Mouse (Mus musculus): ENCODE results near the gene Unc5b. TPM values are rescaled to one million over a fixed set of nuclear protein-coding genes. Genes with fewer than 3 reads are reported as not detected.

The Unc5b gene
- polyA plus RNA-seq, 1 experiment from 2014 or later: 7.3 TPM

GRCm38 (mm10) chr10:60806207-60806538 is 25.2 kb downstream of the Unc5b start:
- Histone ChIP-seq H3K4me2 (ENCODE audit: low read depth, low read length) (no peak overlapping the region), H3K9ac (ENCODE audit: low read length) (peak overlapping the region; percentile 8; the same call in 1 of the 2 replicates)
- WGBS: 81% methylated on average over 8 of the region's 8 CpGs

GRCm38 (mm10) chr10:60805436-60806206 is 25.8 kb downstream of the Unc5b start:
- ATAC-seq (ENCODE audit: low read depth): no peak
- no peak overlapping the region for H3K9ac ChIP-seq (ENCODE audit: low read length)
- no peaks in the 10 kb centered on the region for H3K27me3 ChIP-seq (ENCODE audit: control insufficient read depth, insufficient read depth, low read depth, low read length)
- 63% methylated on average over 21 of the region's 21 CpGs for WGBS
- H3K4me1 ChIP-seq (replicated peaks; ENCODE audit: control insufficient read depth, insufficient read depth, low read length): peaks cover 54% of the 10 kb centered on the region
- no peaks in the 10 kb centered on the region for H3K9me3 ChIP-seq (ENCODE audit: control insufficient read depth, low read length)
- no peak overlapping the region for H3K27ac ChIP-seq (ENCODE audit: low read length)
- no peaks in the 10 kb centered on the region for H3K36me3 ChIP-seq (ENCODE audit: control insufficient read depth, insufficient read depth, low read length)
- H3K4me3 ChIP-seq (ENCODE audit: low read length): no peak overlapping the region
- no peak overlapping the region for H3K4me2 ChIP-seq (ENCODE audit: low read depth, low read length)

More at GRCm38 (mm10) chr10:60806207-60806538, 25.2 kb downstream of the Unc5b start:
- peaks cover 51% of the 10 kb centered on the region for H3K4me1 ChIP-seq (replicated peaks; ENCODE audit: control insufficient read depth, insufficient read depth, low read length)
- H3K9me3 ChIP-seq (ENCODE audit: control insufficient read depth, low read length): no peaks in the 10 kb centered on the region
- H3K4me3 ChIP-seq (ENCODE audit: low read length): no peak overlapping the region
- ATAC-seq (ENCODE audit: low read depth): no peak
- no peaks in the 10 kb centered on the region for H3K27me3 ChIP-seq (ENCODE audit: control insufficient read depth, insufficient read depth, low read depth, low read length)
- H3K27ac ChIP-seq (ENCODE audit: low read length): no peak overlapping the region
- H3K36me3 ChIP-seq (ENCODE audit: control insufficient read depth, insufficient read depth, low read length): no peaks in the 10 kb centered on the region

- 48% methylated on average over 4 of the region's 4 CpGs for WGBS
- Histone ChIP-seq H3K9ac (ENCODE audit: low read length) (no peak overlapping the region), H3K4me1 (replicated peaks; ENCODE audit: control insufficient read depth, insufficient read depth, low read length) (peaks cover 57% of the 10 kb centered on the region), H3K4me2 (ENCODE audit: low read depth, low read length) (no peak overlapping the region), H3K27me3 (ENCODE audit: control insufficient read depth, insufficient read depth, low read depth, low read length) (no peaks in the 10 kb centered on the region), H3K4me3 (ENCODE audit: low read length) (no peak overlapping the region), H3K27ac (ENCODE audit: low read length) (no peak overlapping the region), H3K9me3 (ENCODE audit: control insufficient read depth, low read length) (no peaks in the 10 kb centered on the region), H3K36me3 (ENCODE audit: control insufficient read depth, insufficient read depth, low read length) (no peaks in the 10 kb centered on the region)
- no peak for ATAC-seq (ENCODE audit: low read depth)
Observed at GRCm38 (mm10) chr10:60804865-60805264, 26.5 kb downstream of the Unc5b start.

GRCm38 (mm10) chr10:60803971-60804370 is 27.4 kb downstream of the Unc5b start:
- no peak overlapping the region for H3K9ac ChIP-seq (ENCODE audit: low read length)
- no peak overlapping the region for H3K4me2 ChIP-seq (ENCODE audit: low read depth, low read length)
- no peak overlapping the region for H3K4me3 ChIP-seq (ENCODE audit: low read length)
- no peaks in the 10 kb centered on the region for H3K36me3 ChIP-seq (ENCODE audit: control insufficient read depth, insufficient read depth, low read length)
- no peak overlapping the region for H3K27ac ChIP-seq (ENCODE audit: low read length)
- no peak for ATAC-seq (ENCODE audit: low read depth)
- H3K4me1 ChIP-seq (replicated peaks; ENCODE audit: control insufficient read depth, insufficient read depth, low read length): peaks cover 56% of the 10 kb centered on the region
- no peaks in the 10 kb centered on the region for H3K9me3 ChIP-seq (ENCODE audit: control insufficient read depth, low read length)
- WGBS: 65% methylated on average over 10 of the region's 10 CpGs
- H3K27me3 ChIP-seq (ENCODE audit: control insufficient read depth, insufficient read depth, low read depth, low read length): no peaks in the 10 kb centered on the region

- no peak overlapping the region for H3K4me3 ChIP-seq (ENCODE audit: low read length)
- peaks cover 40% of the 10 kb centered on the region for H3K4me1 ChIP-seq (replicated peaks; ENCODE audit: control insufficient read depth, insufficient read depth, low read length)
- no peaks in the 10 kb centered on the region for H3K27me3 ChIP-seq (ENCODE audit: control insufficient read depth, insufficient read depth, low read depth, low read length)
- no peak overlapping the region for H3K4me2 ChIP-seq (ENCODE audit: low read depth, low read length)
- ATAC-seq (ENCODE audit: low read depth): no peak
- WGBS: 57% methylated on average over 12 of the region's 12 CpGs
- no peaks in the 10 kb centered on the region for H3K36me3 ChIP-seq (ENCODE audit: control insufficient read depth, insufficient read depth, low read length)
- no peak overlapping the region for H3K27ac ChIP-seq (ENCODE audit: low read length)
- H3K9ac ChIP-seq (ENCODE audit: low read length): no peak overlapping the region
- H3K9me3 ChIP-seq (ENCODE audit: control insufficient read depth, low read length): no peaks in the 10 kb centered on the region
Observed at GRCm38 (mm10) chr10:60801898-60802412, 29.4 kb downstream of the Unc5b start.

- Histone ChIP-seq H3K36me3 (ENCODE audit: control insufficient read depth, insufficient read depth, low read length) (no peaks in the 10 kb centered on the region), H3K4me1 (replicated peaks; ENCODE audit: control insufficient read depth, insufficient read depth, low read length) (peaks cover 34% of the 10 kb centered on the region), H3K4me3 (ENCODE audit: low read length) (no peak overlapping the region), H3K27me3 (ENCODE audit: control insufficient read depth, insufficient read depth, low read depth, low read length) (no peaks in the 10 kb centered on the region), H3K9me3 (ENCODE audit: control insufficient read depth, low read length) (no peaks in the 10 kb centered on the region), H3K4me2 (ENCODE audit: low read depth, low read length) (no peak overlapping the region), H3K9ac (ENCODE audit: low read length) (no peak overlapping the region), H3K27ac (ENCODE audit: low read length) (no peak overlapping the region)
- no peak for ATAC-seq (ENCODE audit: low read depth)
- 39% methylated on average over 11 of the region's 11 CpGs for WGBS
Observed at GRCm38 (mm10) chr10:60801168-60801897, 30.0 kb downstream of the Unc5b start.

- 11% methylated on average over 19 of the region's 19 CpGs for WGBS
- H3K4me2 ChIP-seq (ENCODE audit: low read depth, low read length): no peak overlapping the region
- no peak overlapping the region for H3K9ac ChIP-seq (ENCODE audit: low read length)
- no peak for ATAC-seq (ENCODE audit: low read depth)
- no peaks in the 10 kb centered on the region for H3K27me3 ChIP-seq (ENCODE audit: control insufficient read depth, insufficient read depth, low read depth, low read length)
- no peaks in the 10 kb centered on the region for H3K36me3 ChIP-seq (ENCODE audit: control insufficient read depth, insufficient read depth, low read length)
- no peak overlapping the region for H3K27ac ChIP-seq (ENCODE audit: low read length)
- peaks cover 26% of the 10 kb centered on the region for H3K4me1 ChIP-seq (replicated peaks; ENCODE audit: control insufficient read depth, insufficient read depth, low read length)
- H3K4me3 ChIP-seq (ENCODE audit: low read length): no peak overlapping the region
- H3K9me3 ChIP-seq (ENCODE audit: control insufficient read depth, low read length): no peaks in the 10 kb centered on the region
Observed at GRCm38 (mm10) chr10:60800295-60801167, 30.9 kb downstream of the Unc5b start.

- no peak overlapping the region for H3K9ac ChIP-seq (ENCODE audit: low read length)
- 70% methylated on average over 14 of the region's 14 CpGs for WGBS
- H3K4me2 ChIP-seq (ENCODE audit: low read depth, low read length): no peak overlapping the region
- H3K27ac ChIP-seq (ENCODE audit: low read length): no peak overlapping the region
- no peaks in the 10 kb centered on the region for H3K9me3 ChIP-seq (ENCODE audit: control insufficient read depth, low read length)
- no peaks in the 10 kb centered on the region for H3K27me3 ChIP-seq (ENCODE audit: control insufficient read depth, insufficient read depth, low read depth, low read length)
- H3K4me1 ChIP-seq (replicated peaks; ENCODE audit: control insufficient read depth, insufficient read depth, low read length): peaks cover 10% of the 10 kb centered on the region; the same call in 1 of the 2 replicates
- ATAC-seq (ENCODE audit: low read depth): no peak; the same call in 1 of the 2 replicates
- H3K4me3 ChIP-seq (ENCODE audit: low read length): no peak overlapping the region
- H3K36me3 ChIP-seq (ENCODE audit: control insufficient read depth, insufficient read depth, low read length): no peaks in the 10 kb centered on the region
Observed at GRCm38 (mm10) chr10:60797682-60798422, 33.5 kb downstream of the Unc5b start.
